Mouse (Mus musculus) olfactory bulb, adult 2 months (tissue): ENCODE results near the gene Pidd1. TPM values are rescaled to one million over a fixed set of nuclear protein-coding genes. Genes with fewer than 3 reads are reported as not detected.

Experiments
- H3K27ac ChIP-seq: fragments of 200-500 bp; 2 replicates; pipeline ENCODE4 v1.5.1; 2012; ENCODE audit warnings: low read depth, low read length; ENCODE audit not compliant: insufficient read depth
- H3K4me1 ChIP-seq: fragments of 200-500 bp; 2 replicates; pipeline ENCODE4 v1.6.1; 2012; ENCODE audit warnings: low read length; ENCODE audit not compliant: control insufficient read depth, insufficient read depth
- H3K4me3 ChIP-seq: fragments of 200-500 bp; 2 replicates; pipeline ENCODE4 v1.5.1; 2012; ENCODE audit warnings: mild to moderate bottlenecking, low read depth, low read length, moderate library complexity; ENCODE audit not compliant: insufficient read depth
- CTCF ChIP-seq: fragments of 200-500 bp; IDR thresholded peaks from 2 replicates; pipeline ENCODE4 v1.5.1; 2012; ENCODE audit warnings: low read depth, mild to moderate bottlenecking, low read length, moderate library complexity; ENCODE audit not compliant: insufficient read depth
- POLR2A ChIP-seq: fragments of 200-500 bp; IDR thresholded peaks from 2 replicates; pipeline ENCODE4 v1.6.1; 2012; ENCODE audit warnings: mild to moderate bottlenecking, low read depth, low read length, moderate library complexity; ENCODE audit not compliant: insufficient read depth
- WGBS: fragments of 180-500 bp; shearing (Covaris S2); methylation state at CpG from one replicate; pipeline ENCODE4 v1.1.7; 2018; 5-methylcytosine and 5-hydroxymethylcytosine counted together
- polyA plus RNA-seq: library from polyadenylated mRNA; stranded (reverse); fragments of >200 nt; gene quantifications from 2 replicates; pipeline ENCODE4 v1.2.4, GENCODE M21; 2012; ENCODE audit warnings: low replicate concordance; ENCODE audit not compliant: missing spikeins, insufficient read depth, insufficient read length

Gene Pidd1
- polyA plus RNA-seq, 1 experiment = not detected

DNA sequence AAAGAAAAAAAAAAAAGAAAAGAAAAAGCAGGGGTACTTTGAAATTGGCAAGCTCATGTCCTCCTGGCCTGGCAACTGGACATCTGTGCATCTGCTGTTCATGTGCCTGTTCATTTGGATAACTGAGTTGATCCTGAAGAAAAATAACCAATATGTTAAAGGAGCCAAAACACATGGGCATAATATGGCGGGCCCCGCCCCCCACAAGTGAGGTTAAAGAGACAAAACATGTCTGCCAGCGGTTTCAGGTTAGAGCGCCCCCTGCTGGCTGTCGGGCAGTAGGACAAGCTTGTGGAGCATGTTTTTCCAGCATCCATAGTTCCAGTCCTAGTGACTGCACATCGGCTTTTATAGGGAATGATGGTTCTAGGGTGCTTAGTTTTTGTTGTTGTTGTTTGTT, 49.1 kb downstream of the Pidd1 start:
- 16% methylated on average over 6 of the region's 6 CpGs for WGBS
- TF ChIP-seq CTCF (peak; percentile 73), POLR2A (no peak)
- no peak overlapping the region for H3K27ac ChIP-seq
- peaks cover 3% of the 10 kb centered on the region; the same call in 1 of the 2 replicates for H3K4me1 ChIP-seq
- no peak overlapping the region for H3K4me3 ChIP-seq

DNA sequence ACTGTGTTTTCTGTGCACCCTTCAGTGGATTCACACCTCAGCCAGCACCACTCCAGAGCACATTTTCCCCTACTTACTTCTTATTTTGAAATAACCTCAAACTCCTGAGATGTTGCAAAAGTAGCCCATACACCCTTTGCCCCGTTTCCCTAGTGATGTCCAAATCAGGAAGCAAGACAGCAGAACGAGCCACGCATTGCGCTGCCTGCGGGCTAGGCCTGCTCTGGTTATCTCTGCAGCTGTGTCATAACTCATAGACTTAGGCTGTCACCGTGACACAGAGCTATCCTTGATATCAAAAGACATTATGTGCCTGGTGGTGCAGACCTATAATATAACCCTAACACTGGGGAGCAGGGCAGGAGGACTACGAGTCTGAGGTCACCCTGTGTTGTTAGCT, 49.7 kb downstream of the Pidd1 start:
- Histone ChIP-seq H3K4me3 (no peak overlapping the region), H3K4me1 (peaks cover 3% of the 10 kb centered on the region; the same call in 1 of the 2 replicates), H3K27ac (no peak overlapping the region)
- TF ChIP-seq CTCF (no peak), POLR2A (no peak)
- WGBS = 90% methylated on average over 7 of the region's 7 CpGs

- Histone ChIP-seq H3K4me1 (peaks cover 3% of the 10 kb centered on the region; the same call in 1 of the 2 replicates), H3K27ac (no peak overlapping the region; the same call in 1 of the 2 replicates)
These were observed 51.1 kb downstream of the Pidd1 start for GRCm38 (mm10) chr7:141392552-141393222.

DNA sequence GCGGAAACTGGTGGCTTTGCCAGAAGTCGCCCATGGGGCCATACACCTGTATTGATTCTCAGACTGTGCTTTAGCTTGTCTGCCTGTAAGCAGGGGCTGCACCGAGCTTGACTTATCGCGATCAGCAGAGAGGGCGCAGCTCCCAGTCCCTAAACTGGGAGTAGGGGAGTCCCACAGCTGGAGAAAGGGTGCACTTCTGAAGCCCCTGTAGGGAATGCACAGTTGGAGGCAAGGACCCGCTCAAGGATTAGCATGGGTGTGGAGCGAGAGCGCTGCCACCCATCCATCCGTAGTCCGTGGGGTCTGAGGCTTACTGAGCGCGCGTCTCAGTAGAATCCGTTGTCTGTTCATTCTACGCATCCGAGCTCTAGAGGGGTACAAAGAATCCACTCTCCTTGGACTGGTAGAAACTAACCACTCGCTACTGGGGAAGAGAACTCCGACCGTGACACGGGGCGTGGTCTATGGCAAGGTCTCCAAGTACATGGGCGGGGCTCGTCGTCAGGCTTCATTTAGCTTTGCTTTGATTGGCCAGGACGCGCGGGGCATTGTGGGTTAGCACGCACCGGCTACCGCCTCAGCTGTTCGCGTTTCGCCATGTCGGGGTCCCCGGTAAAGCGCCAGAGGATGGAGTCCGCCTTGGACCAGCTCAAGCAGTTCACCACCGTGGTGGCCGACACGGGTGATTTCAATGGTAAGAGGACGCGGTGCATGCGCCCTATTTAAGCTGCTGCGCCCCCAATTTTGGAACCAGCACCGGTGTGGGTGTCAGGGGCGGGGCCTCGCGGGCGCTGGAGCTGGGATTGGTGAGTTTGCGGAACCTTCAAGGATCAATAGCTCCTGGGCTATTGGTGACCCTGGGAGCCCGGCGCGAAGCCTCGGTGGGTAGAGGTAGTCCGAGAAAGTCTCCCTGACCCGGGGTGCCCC, 51.9 kb downstream of the Pidd1 start, which contains the start of gene Taldo1:
Gene Taldo1 (plus strand): TSS at position 575 of the 927 bp plus-strand sequence.
- under 1% methylated on average over 57 of the region's 57 CpGs for WGBS

More at GRCm38 (mm10) chr7:141392552-141393222, 51.1 kb downstream of the Pidd1 start:
- WGBS = 8% methylated on average over 9 of the region's 9 CpGs
- peak overlapping the region; percentile 72 for H3K4me3 ChIP-seq
- TF ChIP-seq CTCF (no peak), POLR2A (no peak)

GRCm38 (mm10) chr7:141390326-141391259, 53.2 kb downstream of the Pidd1 start:
- TF ChIP-seq POLR2A (no peak), CTCF (no peak)
- peaks cover 3% of the 10 kb centered on the region; the same call in 1 of the 2 replicates for H3K4me1 ChIP-seq
- H3K4me3 ChIP-seq = no peak overlapping the region
- WGBS = 64% methylated on average over 9 of the region's 9 CpGs
- H3K27ac ChIP-seq = no peak overlapping the region

More for the DNA sequence above, 51.9 kb downstream of the Pidd1 start, which contains the start of gene Taldo1:
- Histone ChIP-seq H3K4me3 (peak within 1 kb of the TSS; percentile 72), H3K4me1 (peaks cover 3% of the 10 kb centered on the region; the same call in 1 of the 2 replicates), H3K27ac (peak within 1 kb of the TSS; percentile 58)
- TF ChIP-seq POLR2A (peak; percentile 87), CTCF (no peak)

GRCm38 (mm10) chr7:141388487-141389109, 55.2 kb downstream of the Pidd1 start:
- Histone ChIP-seq H3K4me3 (no peak overlapping the region), H3K27ac (no peak overlapping the region), H3K4me1 (peaks cover 3% of the 10 kb centered on the region; the same call in 1 of the 2 replicates)
- TF ChIP-seq POLR2A = no peak
- no peak for TF ChIP-seq CTCF
- WGBS = 64% methylated on average over 3 of the region's 3 CpGs

Other genes starting within 250 kb of the Pidd1 start
- not detected in 2 replicates for gene Lrrc56, start 249.9 kb downstream of the Pidd1 start, polyA plus RNA-seq
- not detected in 2 replicates for gene Lmntd2, start 229.9 kb downstream of the Pidd1 start, polyA plus RNA-seq
- not detected in 2 replicates for gene Rassf7, start 228.2 kb downstream of the Pidd1 start, polyA plus RNA-seq
- gene Phrf1, start 215.2 kb downstream of the Pidd1 start, polyA plus RNA-seq = not detected in 2 replicates
- not detected in 2 replicates for gene Irf7, start 177.5 kb downstream of the Pidd1 start, polyA plus RNA-seq
- gene Cdhr5, start 167.2 kb downstream of the Pidd1 start, polyA plus RNA-seq = not detected in 2 replicates
- gene Sct, start 164.9 kb downstream of the Pidd1 start, polyA plus RNA-seq = not detected in 2 replicates
- not detected in 2 replicates for gene Drd4, start 152.0 kb downstream of the Pidd1 start, polyA plus RNA-seq
- gene Deaf1, start 116.3 kb downstream of the Pidd1 start, polyA plus RNA-seq = not detected in 2 replicates
- not detected in 2 replicates for gene Tmem80, start 116.3 kb downstream of the Pidd1 start, polyA plus RNA-seq
- not detected in 2 replicates for gene Eps8l2, start 105.1 kb downstream of the Pidd1 start, polyA plus RNA-seq
- not detected in 2 replicates for gene Taldo1, start 51.8 kb downstream of the Pidd1 start, polyA plus RNA-seq
- gene Gatd1, start 29.9 kb downstream of the Pidd1 start, polyA plus RNA-seq = not detected in 2 replicates
- gene Cend1, start 14.5 kb downstream of the Pidd1 start, polyA plus RNA-seq = 518 TPM in 1 of 2 replicates, not detected in the other
- not detected in 2 replicates for gene Slc25a22, start 6.1 kb downstream of the Pidd1 start, polyA plus RNA-seq
- gene Rplp2, start 3.3 kb upstream of the Pidd1 start, polyA plus RNA-seq = 977 TPM in 1 of 2 replicates, not detected in the other
- gene Pnpla2, start 11.2 kb upstream of the Pidd1 start, polyA plus RNA-seq = not detected in 2 replicates
- not detected in 2 replicates for gene Cracr2b, start 17.1 kb upstream of the Pidd1 start, polyA plus RNA-seq
- gene Cd151, start 23.4 kb upstream of the Pidd1 start, polyA plus RNA-seq = not detected in 2 replicates
- gene Polr2l, start 31.1 kb upstream of the Pidd1 start, polyA plus RNA-seq = not detected in 2 replicates
- not detected in 2 replicates for gene Tspan4, start 31.2 kb upstream of the Pidd1 start, polyA plus RNA-seq
- not detected in 2 replicates for gene Chid1, start 95.8 kb upstream of the Pidd1 start, polyA plus RNA-seq
- gene Ap2a2, start 118.1 kb upstream of the Pidd1 start, polyA plus RNA-seq = not detected in 2 replicates
- not detected in 2 replicates for gene Muc6, start 211.3 kb upstream of the Pidd1 start, polyA plus RNA-seq
- gene Muc2, start 246.3 kb upstream of the Pidd1 start, polyA plus RNA-seq = not detected in 2 replicates